Mouse (Mus musculus) hematopoietic stem cell, adult 5-6 weeks (primary cell): ENCODE data around the gene Lrp5. TPM values are rescaled to one million over a fixed set of nuclear protein-coding genes. Genes with fewer than 3 reads are reported as not detected.
"Not testable (repeated sequence)": the region's sequence is repeated elsewhere in the genome, so short reads cannot be mapped to it uniquely, and the experiment has no call there.

Experiments used
- ATAC-seq, 2 experiments: fragments of 125-278 bp in 1 of 2; replicated peaks in 1 of 2; 2 replicates each; pipeline ENCODE4 v1.8.0; 2016 to 2017; ENCODE audit warnings: inconsistent platforms in 2 of 2, mild to moderate bottlenecking in 2 of 2, moderate number of reproducible peaks in 2 of 2, low read depth in 1 of 2, moderate TSS enrichment in 1 of 2; ENCODE audit not compliant: low FRiP score in 2 of 2, poor library complexity in 2 of 2, severe bottlenecking in 2 of 2, insufficient read depth in 1 of 2, low TSS enrichment in 1 of 2
- total RNA-seq: library from RNA; stranded (forward); fragments of 172-1452, 232-1000 nt; gene quantifications from 2 replicates; pipeline ENCODE4 v1.2.3, GENCODE M21; 2017

The Lrp5 gene
- total RNA-seq, 1 experiment from 2014 or later: 22.0 TPM

GRCm38 (mm10) chr19:3668551-3668950 lies 17.8 kb downstream of the Lrp5 start:
- ATAC-seq: no peak

GRCm38 (mm10) chr19:3667979-3668378 lies 18.4 kb downstream of the Lrp5 start:
- ATAC-seq: no peak

- ATAC-seq: no peak
These were observed 19.0 kb downstream of the Lrp5 start for GRCm38 (mm10) chr19:3667155-3667895.

- no peak for ATAC-seq
These were observed 19.7 kb downstream of the Lrp5 start for GRCm38 (mm10) chr19:3666632-3667031.

- ATAC-seq: peak; percentile 60 to 65
These were observed 20.9 kb downstream of the Lrp5 start for GRCm38 (mm10) chr19:3665510-3665909.

- ATAC-seq: no peak
These were observed 28.4 kb downstream of the Lrp5 start for GRCm38 (mm10) chr19:3657947-3658346.

GRCm38 (mm10) chr19:3657065-3657464 lies 29.3 kb downstream of the Lrp5 start:
- ATAC-seq: not testable (repeated sequence)

- ATAC-seq: peak in 1 of 2 experiments; percentile 25; a peak in 2 of 4 replicates
These were observed 30.2 kb downstream of the Lrp5 start for GRCm38 (mm10) chr19:3656144-3656543.

- peak; percentile 70 to 72 for ATAC-seq
These were observed 31.4 kb downstream of the Lrp5 start for GRCm38 (mm10) chr19:3654940-3655339.

GRCm38 (mm10) chr19:3654058-3654457 lies 32.3 kb downstream of the Lrp5 start:
- no peak for ATAC-seq

- ATAC-seq: 0 out of 4 replicates have a peak, but pooled peaks of 1 of the 2 experiments have one; percentile 14
These were observed 32.9 kb downstream of the Lrp5 start for GRCm38 (mm10) chr19:3653508-3653907.

GRCm38 (mm10) chr19:3651989-3652388 lies 34.4 kb downstream of the Lrp5 start:
- no peak for ATAC-seq

- no peak for ATAC-seq
These were observed 35.1 kb downstream of the Lrp5 start for GRCm38 (mm10) chr19:3651220-3651619.

GRCm38 (mm10) chr19:3650448-3650847 lies 35.9 kb downstream of the Lrp5 start:
- no peak for ATAC-seq

GRCm38 (mm10) chr19:3648830-3649450 lies 37.4 kb downstream of the Lrp5 start:
- ATAC-seq: no peak

GRCm38 (mm10) chr19:3647999-3648398 lies 38.4 kb downstream of the Lrp5 start:
- ATAC-seq: no peak

GRCm38 (mm10) chr19:3645813-3646212 lies 40.6 kb downstream of the Lrp5 start:
- ATAC-seq: no peak

GRCm38 (mm10) chr19:3645318-3645717 lies 41.0 kb downstream of the Lrp5 start:
- ATAC-seq: no peak

- no peak for ATAC-seq
These were observed 46.8 kb downstream of the Lrp5 start for GRCm38 (mm10) chr19:3639561-3639960.
